Mouse (Mus musculus): ENCODE measurements at regions not wholly inside any gene's neighbourhood (a gene's known extent, or its start where the extent isn't known, plus 50 kb on each side); places are given as distances from the start of the nearest gene placed in this dataset.

GRCm38 (mm10) chr15:68626976-68627375, 2126.3 kb upstream of the Lrrc6 start:
- DNase-seq = no peak

- DNase-seq = no peak
Observed at GRCm38 (mm10) chr15:68624831-68625230, 2124.1 kb upstream of the Lrrc6 start.

- no peak for DNase-seq
Observed at GRCm38 (mm10) chr15:68620417-68621214, 2119.9 kb upstream of the Lrrc6 start.

- DNase-seq = no peak
Observed at GRCm38 (mm10) chr15:68606110-68606791, 2105.5 kb upstream of the Lrrc6 start.

- no peak for DNase-seq
Observed at GRCm38 (mm10) chr15:68605478-68605877, 2104.8 kb upstream of the Lrrc6 start.

GRCm38 (mm10) chr15:68582177-68582576, 2081.5 kb upstream of the Lrrc6 start:
- DNase-seq = no peak

GRCm38 (mm10) chr15:68579486-68579885, 2078.8 kb upstream of the Lrrc6 start:
- no peak for DNase-seq

GRCm38 (mm10) chr15:68560654-68561053, 2059.9 kb upstream of the Lrrc6 start:
- no peak for DNase-seq

GRCm38 (mm10) chr15:68556133-68556532, 2055.4 kb upstream of the Lrrc6 start:
- DNase-seq = no peak

GRCm38 (mm10) chr15:68536055-68536325, 2035.3 kb upstream of the Lrrc6 start:
- DNase-seq = no peak

GRCm38 (mm10) chr15:68535297-68536054, 2034.8 kb upstream of the Lrrc6 start:
- DNase-seq = no peak

- DNase-seq = no peak
Observed at GRCm38 (mm10) chr15:68520759-68521158, 2020.0 kb upstream of the Lrrc6 start.

GRCm38 (mm10) chr15:68512431-68512830, 2011.7 kb upstream of the Lrrc6 start:
- DNase-seq = no peak

- DNase-seq = no peak
Observed at GRCm38 (mm10) chr15:68508190-68508589, 2007.5 kb upstream of the Lrrc6 start.

- no peak for DNase-seq
Observed at GRCm38 (mm10) chr15:68506093-68506492, 2005.4 kb upstream of the Lrrc6 start.

- no peak for DNase-seq
Observed at GRCm38 (mm10) chr15:68496438-68496837, 1995.7 kb upstream of the Lrrc6 start.

- no peak for DNase-seq
Observed at GRCm38 (mm10) chr15:68484789-68485188, 1984.1 kb upstream of the Lrrc6 start.

GRCm38 (mm10) chr15:68477745-68478144, 1977.0 kb upstream of the Lrrc6 start:
- no peak for DNase-seq

- no peak for DNase-seq
Observed at GRCm38 (mm10) chr15:68471928-68472327, 1971.2 kb upstream of the Lrrc6 start.

GRCm38 (mm10) chr15:68462851-68463250, 1962.1 kb upstream of the Lrrc6 start:
- DNase-seq = no peak

GRCm38 (mm10) chr15:68457239-68457638, 1956.5 kb upstream of the Lrrc6 start:
- DNase-seq = no peak

GRCm38 (mm10) chr15:68451971-68452370, 1951.3 kb upstream of the Lrrc6 start:
- no peak for DNase-seq

GRCm38 (mm10) chr15:68445341-68445740, 1944.6 kb upstream of the Lrrc6 start:
- DNase-seq = peak; percentile 60

GRCm38 (mm10) chr15:68440636-68441035, 1939.9 kb upstream of the Lrrc6 start:
- no peak for DNase-seq
